Mouse (Mus musculus) heart, embryonic 12.5 days (tissue): ENCODE measurements around the gene Glra1. TPM values are rescaled to one million over a fixed set of nuclear protein-coding genes. Genes with fewer than 3 reads are reported as not detected.

Source experiments
- ATAC-seq: fragments of 200-750 bp; cut with Nextera tagmentation; 2 replicates; pipeline ENCODE4 v1.8.0; 2017; ENCODE audit warnings: moderate TSS enrichment, moderate library complexity; ENCODE audit not compliant: insufficient number of reproducible peaks, low FRiP score
- H3K27ac ChIP-seq: fragments of 300-500 bp; sonication (generic); 2 replicates; pipeline ENCODE4 v1.5.1; 2016; ENCODE audit warnings: mild to moderate bottlenecking, moderate library complexity; ENCODE audit not compliant: poor library complexity, severe bottlenecking
- H3K27me3 ChIP-seq: fragments of 300-500 bp; sonication (generic); replicated peaks from 2 replicates; pipeline ENCODE4 v1.6.1; 2016; ENCODE audit warnings: mild to moderate bottlenecking, moderate library complexity
- H3K36me3 ChIP-seq: fragments of 300-500 bp; sonication (generic); 2 replicates; pipeline ENCODE4 v1.6.1; 2016; ENCODE audit warnings: mild to moderate bottlenecking, moderate library complexity
- H3K4me1 ChIP-seq: fragments of 300-500 bp; sonication (generic); replicated peaks from 2 replicates; pipeline ENCODE4 v1.6.1; 2016; ENCODE audit warnings: mild to moderate bottlenecking
- H3K4me2 ChIP-seq: fragments of 300-500 bp; sonication (generic); 2 replicates; pipeline ENCODE4 v1.6.1; 2016; ENCODE audit warnings: mild to moderate bottlenecking, moderate library complexity
- H3K4me3 ChIP-seq: fragments of 300-500 bp; sonication (generic); 2 replicates; pipeline ENCODE4 v1.5.1; 2016; ENCODE audit warnings: mild to moderate bottlenecking
- H3K9ac ChIP-seq: fragments of 300-500 bp; sonication (generic); 2 replicates; pipeline ENCODE4 v1.6.1; 2016; ENCODE audit warnings: mild to moderate bottlenecking, moderate library complexity
- H3K9me3 ChIP-seq: fragments of 300-500 bp; sonication (generic); replicated peaks from 2 replicates; pipeline ENCODE4 v1.6.1; 2016; ENCODE audit warnings: mild to moderate bottlenecking, moderate library complexity
- WGBS: fragments of 180-500 bp; shearing (Covaris S2); methylation state at CpG from one replicate; pipeline ENCODE4 v1.1.7; 2016; 5-methylcytosine and 5-hydroxymethylcytosine counted together
- microRNA-seq: library from miRNA; unstranded; fragments of <30 nt; microRNA quantifications from one replicate; pipeline ENCODE4, GENCODE M21; 2017
- polyA plus RNA-seq: library from polyadenylated mRNA; unstranded; fragments of >200 nt; fragmentation: Nextera tagmentation; extraction: Ambion mirVana; gene quantifications from 2 replicates; pipeline ENCODE4 v1.2.1, GENCODE M21; 2016

Glra1 gene
- polyA plus RNA-seq, 1 experiment from 2014 or later: not detected

DNA sequence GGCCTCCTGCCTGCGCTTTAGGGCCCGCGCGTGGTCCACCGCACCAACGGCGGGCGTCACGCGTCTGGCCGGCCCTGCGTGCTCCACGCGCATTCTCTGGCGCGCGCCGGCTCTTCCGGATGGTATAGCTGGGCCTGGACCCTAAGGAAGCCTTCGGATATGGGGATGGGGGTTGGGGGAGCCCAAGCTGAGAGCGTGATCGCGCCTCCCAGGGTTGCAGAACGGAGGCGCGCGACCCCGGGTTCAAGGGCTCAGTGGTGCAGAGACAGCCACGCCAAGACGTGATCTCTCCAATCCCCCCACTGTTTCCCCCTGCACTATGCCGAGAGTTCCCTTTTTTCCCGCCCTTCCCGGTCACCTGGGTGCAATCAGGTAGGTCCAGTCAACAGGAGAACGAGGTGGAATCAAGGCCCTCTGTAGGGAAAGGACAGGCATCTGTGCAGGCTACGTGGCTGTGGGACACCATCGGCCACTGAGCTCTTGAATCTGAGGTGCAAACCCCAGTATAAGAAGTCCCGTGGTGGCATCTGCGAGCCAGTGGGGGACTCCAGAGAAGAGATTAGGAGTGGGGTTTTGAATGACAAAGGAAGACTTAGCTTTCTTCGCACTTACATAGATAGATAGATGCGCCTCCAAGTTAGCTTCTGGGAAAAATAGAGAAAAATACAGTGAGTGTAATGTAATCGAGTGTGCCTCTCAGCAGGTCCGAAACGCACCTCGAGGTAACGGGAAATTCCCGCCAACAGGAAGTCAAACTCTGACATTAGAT is 137.9 kb downstream of the Glra1 start:
- H3K27ac ChIP-seq: peak overlapping the region; percentile 79
- H3K36me3 ChIP-seq: peaks cover 20% of the 10 kb centered on the region
- H3K4me3 ChIP-seq: peak overlapping the region; percentile 85
- WGBS: under 1% methylated on average over 46 of the region's 46 CpGs
- ATAC-seq: no peak; the same call in 1 of the 2 replicates
- no peaks in the 10 kb centered on the region for H3K9me3 ChIP-seq
- peak overlapping the region; percentile 77 for H3K4me2 ChIP-seq
- peaks cover 35% of the 10 kb centered on the region for H3K4me1 ChIP-seq
- peak overlapping the region; percentile 97 for H3K9ac ChIP-seq
- no peaks in the 10 kb centered on the region for H3K27me3 ChIP-seq

DNA sequence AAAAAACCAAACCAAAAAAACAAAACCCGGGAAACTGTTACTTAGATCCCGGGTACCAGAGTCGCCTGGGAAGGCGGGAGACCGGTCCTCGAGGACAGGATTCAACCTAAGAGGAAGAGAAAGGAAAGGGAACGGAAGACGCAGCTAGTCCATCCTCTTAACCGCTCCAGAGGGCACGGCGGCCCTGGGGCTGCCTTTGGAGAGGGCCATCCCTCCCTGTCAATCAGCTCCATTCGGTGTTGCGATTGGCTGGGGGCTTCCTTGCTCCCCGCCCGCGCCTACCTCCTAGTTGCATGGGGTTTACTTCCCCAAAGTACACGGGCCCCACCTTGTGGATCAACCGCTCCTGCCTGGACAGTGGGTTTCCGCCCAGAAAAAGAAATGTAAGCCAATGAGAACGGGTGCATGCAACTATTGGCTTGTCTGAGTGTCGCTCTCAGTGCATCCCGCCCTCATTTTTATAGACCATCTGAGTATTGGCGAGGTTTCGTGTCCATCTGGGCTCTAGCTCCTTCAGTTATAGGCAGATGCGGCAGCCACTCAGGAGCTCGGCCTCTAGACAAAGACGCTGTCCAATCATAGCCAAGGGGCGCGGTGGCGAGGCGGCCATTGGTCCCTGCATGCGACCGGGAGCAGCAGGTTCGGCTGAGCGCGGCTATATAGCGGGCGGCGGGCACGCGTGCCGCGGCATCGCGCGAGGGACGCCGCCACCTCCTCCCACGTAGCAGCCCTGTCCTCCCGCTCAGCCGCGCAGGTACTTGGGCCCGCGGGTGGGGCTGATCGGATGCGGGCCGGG is 138.8 kb downstream of the Glra1 start, which contains the start of gene G3bp1:
Gene G3bp1, plus strand, starts transcription at position 638 of the 796 bp plus-strand sequence.
- Histone ChIP-seq H3K27ac (peak within 1 kb of the TSS; percentile 94), H3K9ac (peak within 1 kb of the TSS; percentile 97), H3K4me2 (peak within 1 kb of the TSS; percentile 78), H3K36me3 (peaks cover 14% of the 10 kb centered on the region), H3K9me3 (no peaks in the 10 kb centered on the region), H3K4me1 (peaks cover 32% of the 10 kb centered on the region), H3K27me3 (no peaks in the 10 kb centered on the region), H3K4me3 (peak within 1 kb of the TSS; percentile 85)
- WGBS: under 1% methylated on average over 57 of the region's 57 CpGs
- ATAC-seq: peak; percentile 97

DNA sequence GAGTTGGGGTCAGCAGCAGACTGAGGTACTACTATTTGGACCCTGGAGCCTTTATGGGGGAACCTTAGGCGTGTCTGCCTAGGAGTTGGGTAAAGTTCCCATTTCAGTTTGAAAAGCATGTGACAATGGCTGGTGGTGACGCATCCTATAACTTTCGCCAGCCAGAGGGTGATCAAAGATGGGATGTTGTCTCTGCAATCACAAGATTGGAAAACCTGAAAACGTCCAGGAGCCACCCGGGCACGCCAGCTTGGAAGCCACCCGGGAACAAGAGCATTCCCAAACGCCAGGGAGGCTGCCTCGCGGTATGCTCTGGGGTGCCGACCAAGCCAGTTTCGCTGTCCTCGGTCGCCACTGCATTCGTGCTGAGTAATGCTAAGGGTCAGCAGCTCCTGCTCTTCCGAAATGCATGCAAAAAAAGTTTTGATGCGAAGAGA is 139.4 kb downstream of the Glra1 start:
- Histone ChIP-seq H3K4me3 (peak overlapping the region; percentile 54), H3K27me3 (no peaks in the 10 kb centered on the region), H3K4me1 (peaks cover 28% of the 10 kb centered on the region), H3K27ac (peak overlapping the region; percentile 94), H3K9ac (peak overlapping the region; percentile 81), H3K4me2 (peak overlapping the region; percentile 78), H3K36me3 (peaks cover 10% of the 10 kb centered on the region; the same call in 1 of the 2 replicates), H3K9me3 (no peaks in the 10 kb centered on the region)
- ATAC-seq: no peak
- 3% methylated on average over 17 of the region's 17 CpGs for WGBS

DNA sequence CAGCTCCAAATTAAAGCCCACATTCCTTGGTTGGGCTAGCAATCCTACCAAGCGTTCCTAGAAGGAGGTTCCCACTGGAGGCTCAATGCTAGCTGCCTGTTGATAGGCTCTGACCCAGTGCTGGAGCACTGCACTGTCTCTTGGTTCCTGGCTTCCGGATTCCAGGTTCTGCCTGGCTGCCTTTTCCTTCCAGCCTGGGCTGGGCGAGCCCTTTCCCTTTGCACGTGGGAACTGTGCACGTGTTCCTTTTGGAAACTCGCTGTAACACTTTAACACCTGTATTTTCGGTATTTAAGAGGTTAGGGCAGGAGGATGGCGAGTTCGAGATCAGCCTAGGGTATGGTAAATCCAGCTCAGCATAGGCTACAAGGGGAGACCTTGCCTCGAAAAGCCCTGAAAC is 140.0 kb downstream of the Glra1 start:
- H3K27me3 ChIP-seq: no peaks in the 10 kb centered on the region
- peaks cover 23% of the 10 kb centered on the region for H3K4me1 ChIP-seq
- WGBS: 67% methylated on average over 10 of the region's 10 CpGs
- H3K36me3 ChIP-seq: peaks cover 10% of the 10 kb centered on the region; the same call in 1 of the 2 replicates
- ATAC-seq: no peak
- H3K4me3 ChIP-seq: peak overlapping the region; percentile 54
- peak overlapping the region; percentile 78 for H3K4me2 ChIP-seq
- H3K27ac ChIP-seq: peak overlapping the region; percentile 94; the same call in 1 of the 2 replicates
- no peaks in the 10 kb centered on the region for H3K9me3 ChIP-seq
- peak overlapping the region; percentile 81 for H3K9ac ChIP-seq

DNA sequence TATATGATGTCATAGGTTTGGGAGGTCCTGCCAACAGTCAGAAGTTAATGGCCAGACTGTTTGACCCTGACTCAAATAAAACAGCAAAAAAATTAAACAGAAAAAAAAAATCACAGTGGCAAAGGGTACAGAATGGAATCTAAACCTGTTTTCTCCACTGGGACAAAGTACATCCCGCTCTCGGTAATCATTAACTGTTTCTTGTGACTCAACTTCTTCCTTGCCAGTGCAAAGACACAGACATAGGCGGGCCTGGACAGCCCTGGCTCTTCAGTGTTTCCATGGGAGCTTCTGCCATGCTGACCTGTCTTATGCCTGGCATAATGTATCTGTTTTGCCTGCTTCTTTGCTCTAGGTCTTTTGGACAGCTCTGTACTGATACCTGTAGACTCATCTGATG is 142.8 kb downstream of the Glra1 start:
- H3K36me3 ChIP-seq: no peaks in the 10 kb centered on the region
- no peaks in the 10 kb centered on the region for H3K27me3 ChIP-seq
- H3K4me1 ChIP-seq: peaks cover 20% of the 10 kb centered on the region
- no peak overlapping the region for H3K9ac ChIP-seq
- H3K9me3 ChIP-seq: no peaks in the 10 kb centered on the region
- H3K4me2 ChIP-seq: no peak overlapping the region
- ATAC-seq: no peak
- H3K4me3 ChIP-seq: no peak overlapping the region
- WGBS: 80% methylated on average over 3 of the region's 3 CpGs
- no peak overlapping the region for H3K27ac ChIP-seq

DNA sequence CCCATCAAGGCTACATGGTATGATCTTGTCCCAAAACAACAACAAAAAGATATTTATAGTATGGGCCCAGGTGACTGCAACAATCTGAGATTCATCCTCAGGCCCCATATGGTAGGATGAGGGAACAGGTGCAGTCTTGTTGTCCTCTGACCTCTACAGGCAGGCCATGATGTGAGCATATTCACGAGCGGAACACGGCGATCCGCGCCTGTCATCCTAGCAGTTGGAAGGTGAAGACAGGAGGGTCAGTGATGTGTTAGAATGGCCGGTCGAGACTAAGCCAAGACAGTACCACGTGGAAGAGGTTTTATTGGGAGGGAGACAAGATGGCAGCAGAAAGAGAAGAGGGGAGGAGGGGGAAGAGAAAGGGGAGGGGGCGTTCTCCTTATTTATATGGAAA is 143.3 kb downstream of the Glra1 start:
- peaks cover 25% of the 10 kb centered on the region for H3K4me1 ChIP-seq
- no peaks in the 10 kb centered on the region for H3K27me3 ChIP-seq
- H3K4me3 ChIP-seq: no peak overlapping the region
- no peak overlapping the region for H3K9ac ChIP-seq
- H3K4me2 ChIP-seq: no peak overlapping the region
- 81% methylated on average over 10 of the region's 10 CpGs for WGBS
- H3K36me3 ChIP-seq: no peaks in the 10 kb centered on the region
- no peak overlapping the region for H3K27ac ChIP-seq
- no peak for ATAC-seq
- no peaks in the 10 kb centered on the region for H3K9me3 ChIP-seq

Small RNA genes within 50 kb of the gene (microRNA-seq; reads per million reads assigned to microRNA genes)
- not detected for gene Mir7652

Other genes with a start within 250 kb of the Glra1 start
- gene Sparc, start 185.0 kb downstream of the Glra1 start, polyA plus RNA-seq: 1,393 and 1,408 TPM in 2 replicates
- gene Atox1, start 147.0 kb downstream of the Glra1 start, polyA plus RNA-seq: 253 and 258 TPM in 2 replicates
- gene G3bp1, start 138.5 kb downstream of the Glra1 start, polyA plus RNA-seq: 139 and 140 TPM in 2 replicates